Mouse (Mus musculus): ENCODE measurements around the gene Vax2. TPM values are rescaled to one million over a fixed set of nuclear protein-coding genes. Genes with fewer than 3 reads are reported as not detected.

The Vax2 gene
- polyA plus RNA-seq (2011; ENCODE audit: insufficient read length, low read depth, missing spikeins): 0.84 and 2.0 TPM in 2 replicates

- TF ChIP-seq POLR2A (IDR thresholded peaks at IDR 0.05; ENCODE audit: low read depth, low read length): peak; percentile 38; the same call in 1 of the 2 replicates
- TF ChIP-seq CTCF (IDR thresholded peaks at IDR 0.05; ENCODE audit: borderline replicate concordance, insufficient read depth, low read length): no peak
- H3K27ac ChIP-seq (ENCODE audit: insufficient read depth, low read length): no peak within 1 kb of the TSS
- peak within 1 kb of the TSS; percentile 45 for H3K4me3 ChIP-seq (ENCODE audit: insufficient read depth, low read length)
- no peaks in the 10 kb centered on the region for H3K4me1 ChIP-seq (ENCODE audit: control insufficient read depth, insufficient read depth, low read length)
These were observed at the start of gene Vax2 for GRCm38 (mm10) chr6:83711067-83711675. Vax2 (plus strand) TSS chr6:83711264.

DNA sequence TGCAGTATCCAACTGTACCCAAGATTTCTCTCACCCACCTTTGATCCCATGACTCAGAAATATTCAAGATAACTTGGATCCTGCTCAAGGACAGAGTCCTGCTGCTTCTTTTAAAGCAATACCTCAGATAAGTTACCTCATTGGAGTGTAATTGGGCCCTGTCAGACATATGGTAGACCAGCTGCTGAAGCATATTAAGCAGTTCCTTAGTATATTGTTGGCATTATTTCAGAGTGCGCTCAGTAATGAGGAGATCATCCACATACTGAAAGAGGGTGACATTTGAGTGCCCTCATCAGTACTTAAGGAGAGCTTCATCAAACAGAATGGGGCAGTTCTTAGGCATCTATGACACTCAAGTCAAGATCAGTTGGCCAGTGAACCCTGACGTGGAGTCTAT is 46.1 kb upstream of the Vax2 start:
- Histone ChIP-seq H3K27ac (ENCODE audit: insufficient read depth, low read length) (no peak overlapping the region), H3K4me3 (ENCODE audit: insufficient read depth, low read length) (no peak overlapping the region), H3K4me1 (ENCODE audit: control insufficient read depth, insufficient read depth, low read length) (no peaks in the 10 kb centered on the region)
- no peak for TF ChIP-seq CTCF (IDR thresholded peaks at IDR 0.05; ENCODE audit: borderline replicate concordance, insufficient read depth, low read length)
- no peak for TF ChIP-seq POLR2A (IDR thresholded peaks at IDR 0.05; ENCODE audit: low read depth, low read length)

DNA sequence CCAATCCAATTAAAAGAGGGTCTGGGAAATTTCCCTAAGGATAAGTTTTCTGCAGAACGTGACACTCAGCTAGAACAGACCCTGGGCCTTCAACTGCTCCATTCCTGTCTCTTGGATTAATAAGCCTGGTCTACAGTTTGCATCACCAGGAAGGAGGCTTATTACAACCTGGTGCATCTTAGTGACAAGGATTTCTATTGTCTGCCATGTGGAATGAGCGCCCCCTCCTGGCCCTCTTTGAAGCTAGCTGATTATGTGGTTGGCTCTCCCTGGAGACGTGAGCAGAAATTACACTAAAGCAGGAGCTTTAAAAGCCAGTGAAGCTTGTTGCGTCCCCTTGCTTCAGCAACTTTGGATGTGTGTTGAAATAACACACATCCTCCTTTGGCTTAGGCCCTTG is 37.7 kb upstream of the Vax2 start:
- H3K4me3 ChIP-seq (ENCODE audit: insufficient read depth, low read length): no peak overlapping the region
- peak; percentile 55; the same call in 1 of the 2 replicates for TF ChIP-seq CTCF (IDR thresholded peaks at IDR 0.05; ENCODE audit: borderline replicate concordance, insufficient read depth, low read length)
- TF ChIP-seq POLR2A (IDR thresholded peaks at IDR 0.05; ENCODE audit: low read depth, low read length): no peak
- H3K27ac ChIP-seq (ENCODE audit: insufficient read depth, low read length): no peak overlapping the region
- H3K4me1 ChIP-seq (ENCODE audit: control insufficient read depth, insufficient read depth, low read length): no peaks in the 10 kb centered on the region

- no peak within 1 kb of the TSS for H3K27ac ChIP-seq (ENCODE audit: insufficient read depth, low read length)
- TF ChIP-seq CTCF (IDR thresholded peaks at IDR 0.05; ENCODE audit: borderline replicate concordance, insufficient read depth, low read length) (no peak), POLR2A (IDR thresholded peaks at IDR 0.05; ENCODE audit: low read depth, low read length) (no peak)
- no peaks in the 10 kb centered on the region for H3K4me1 ChIP-seq (ENCODE audit: control insufficient read depth, insufficient read depth, low read length)
- no peak within 1 kb of the TSS for H3K4me3 ChIP-seq (ENCODE audit: insufficient read depth, low read length)
These were observed 33.3 kb upstream of the Vax2 start, which contains the start of gene Cd207 for GRCm38 (mm10) chr6:83677757-83678156. Cd207 (minus strand) TSS chr6:83677857.

DNA sequence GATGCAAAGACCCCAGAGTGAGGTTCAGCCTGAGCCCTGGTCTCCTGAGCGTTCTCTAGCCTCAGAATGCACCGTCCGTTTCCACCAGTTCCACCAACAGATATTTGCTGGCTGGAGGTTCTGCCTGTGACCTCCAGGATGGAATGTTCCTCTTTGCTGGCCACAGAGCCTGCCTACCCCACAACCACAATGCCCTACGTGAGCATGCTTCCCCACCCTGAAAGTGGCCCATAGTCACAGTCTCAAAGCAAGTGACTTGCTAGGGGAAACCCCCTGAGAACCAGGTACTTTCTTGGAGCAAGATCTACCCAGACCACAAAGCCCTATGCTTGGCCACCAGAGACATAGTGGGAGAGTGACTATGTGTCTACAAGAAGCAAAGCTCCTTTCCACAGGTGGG is 21.7 kb upstream of the Vax2 start:
- Histone ChIP-seq H3K4me1 (ENCODE audit: control insufficient read depth, insufficient read depth, low read length) (no peaks in the 10 kb centered on the region), H3K4me3 (ENCODE audit: insufficient read depth, low read length) (no peak overlapping the region), H3K27ac (ENCODE audit: insufficient read depth, low read length) (no peak overlapping the region)
- TF ChIP-seq POLR2A (IDR thresholded peaks at IDR 0.05; ENCODE audit: low read depth, low read length) (no peak), CTCF (IDR thresholded peaks at IDR 0.05; ENCODE audit: borderline replicate concordance, insufficient read depth, low read length) (no peak)

DNA sequence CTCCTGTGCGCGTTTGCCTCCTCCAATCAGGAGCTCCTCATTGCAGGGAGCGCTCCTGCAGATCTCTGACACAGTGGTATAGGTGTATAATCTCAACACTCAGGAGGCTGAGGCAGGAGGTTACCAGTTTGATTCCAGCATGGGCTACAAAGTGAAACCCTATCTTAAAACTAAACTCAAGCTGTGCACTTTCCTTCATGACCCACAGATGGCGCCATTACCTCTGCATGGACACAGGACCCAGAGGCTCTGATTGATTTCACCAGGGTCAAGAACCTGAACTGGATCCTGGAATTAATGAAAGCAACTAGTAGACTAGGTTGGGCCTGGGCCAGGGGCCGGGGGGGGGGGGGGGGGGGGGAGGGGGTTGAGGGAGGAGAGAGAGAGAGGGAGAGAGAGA is 20.8 kb upstream of the Vax2 start:
- H3K27ac ChIP-seq (ENCODE audit: insufficient read depth, low read length): no peak overlapping the region
- H3K4me3 ChIP-seq (ENCODE audit: insufficient read depth, low read length): no peak overlapping the region
- TF ChIP-seq CTCF (IDR thresholded peaks at IDR 0.05; ENCODE audit: borderline replicate concordance, insufficient read depth, low read length): peak; percentile 36; the same call in 1 of the 2 replicates
- no peak for TF ChIP-seq POLR2A (IDR thresholded peaks at IDR 0.05; ENCODE audit: low read depth, low read length)
- no peaks in the 10 kb centered on the region for H3K4me1 ChIP-seq (ENCODE audit: control insufficient read depth, insufficient read depth, low read length)

DNA sequence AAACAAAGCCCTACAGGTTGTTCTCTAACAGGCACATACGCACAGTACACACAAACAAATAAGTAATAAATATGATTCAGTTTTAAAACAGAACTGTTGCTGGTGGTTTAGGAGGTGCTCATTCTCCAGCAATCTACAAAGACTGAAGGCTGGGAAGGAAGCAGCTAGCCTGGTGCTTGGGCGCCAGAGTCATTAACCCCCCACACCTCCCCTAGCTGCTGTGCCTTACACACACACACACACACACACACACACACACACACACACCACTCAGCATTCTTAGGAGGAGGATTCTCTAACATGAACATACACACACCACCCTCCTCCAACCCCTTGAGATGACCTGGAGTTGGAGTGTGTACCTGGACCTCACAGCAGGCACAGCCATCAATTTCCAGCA is 20.1 kb upstream of the Vax2 start:
- H3K27ac ChIP-seq (ENCODE audit: insufficient read depth, low read length): no peak overlapping the region
- H3K4me3 ChIP-seq (ENCODE audit: insufficient read depth, low read length): no peak overlapping the region
- TF ChIP-seq POLR2A (IDR thresholded peaks at IDR 0.05; ENCODE audit: low read depth, low read length): no peak
- H3K4me1 ChIP-seq (ENCODE audit: control insufficient read depth, insufficient read depth, low read length): no peaks in the 10 kb centered on the region

GRCm38 (mm10) chr6:83692962-83693361 is 18.1 kb upstream of the Vax2 start:
- TF ChIP-seq CTCF (IDR thresholded peaks at IDR 0.05; ENCODE audit: borderline replicate concordance, insufficient read depth, low read length) (no peak), POLR2A (IDR thresholded peaks at IDR 0.05; ENCODE audit: low read depth, low read length) (no peak)
- H3K27ac ChIP-seq (ENCODE audit: insufficient read depth, low read length): no peak overlapping the region
- no peak overlapping the region for H3K4me3 ChIP-seq (ENCODE audit: insufficient read depth, low read length)
- no peaks in the 10 kb centered on the region for H3K4me1 ChIP-seq (ENCODE audit: control insufficient read depth, insufficient read depth, low read length)

DNA sequence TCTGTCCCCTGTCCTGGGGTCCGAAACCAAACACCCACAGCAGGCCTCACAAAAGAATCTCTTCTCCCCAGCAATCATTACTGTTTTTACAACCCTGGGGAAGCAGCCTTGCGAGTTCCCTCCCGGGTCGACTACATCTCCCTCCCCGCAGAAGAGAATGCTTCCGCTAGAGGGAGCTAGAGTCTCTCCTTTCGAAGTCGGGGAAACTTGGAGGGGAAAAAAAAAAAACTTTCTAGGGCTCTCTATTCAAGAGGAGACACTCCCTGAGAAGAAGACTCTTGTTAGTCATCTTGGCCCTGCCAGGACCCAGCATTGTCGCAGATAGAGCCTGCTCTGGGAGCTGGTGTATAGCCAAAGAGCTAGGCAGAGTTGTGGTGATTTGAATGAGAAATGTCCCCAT is 17.2 kb upstream of the Vax2 start:
- Histone ChIP-seq H3K4me3 (ENCODE audit: insufficient read depth, low read length) (no peak overlapping the region), H3K27ac (ENCODE audit: insufficient read depth, low read length) (no peak overlapping the region), H3K4me1 (ENCODE audit: control insufficient read depth, insufficient read depth, low read length) (no peaks in the 10 kb centered on the region)
- TF ChIP-seq CTCF (IDR thresholded peaks at IDR 0.05; ENCODE audit: borderline replicate concordance, insufficient read depth, low read length) (peak; percentile 49), POLR2A (IDR thresholded peaks at IDR 0.05; ENCODE audit: low read depth, low read length) (no peak)

- H3K4me3 ChIP-seq (ENCODE audit: insufficient read depth, low read length): no peak overlapping the region
- H3K27ac ChIP-seq (ENCODE audit: insufficient read depth, low read length): no peak overlapping the region
- H3K4me1 ChIP-seq (ENCODE audit: control insufficient read depth, insufficient read depth, low read length): no peaks in the 10 kb centered on the region
- TF ChIP-seq POLR2A (IDR thresholded peaks at IDR 0.05; ENCODE audit: low read depth, low read length) (no peak), CTCF (IDR thresholded peaks at IDR 0.05; ENCODE audit: borderline replicate concordance, insufficient read depth, low read length) (no peak)
These were observed 15.3 kb upstream of the Vax2 start for GRCm38 (mm10) chr6:83695731-83696130.

All from embryonic fibroblast, embryonic 13.5 days (primary cell).